Mouse (Mus musculus) forebrain, postnatal 0 days (tissue): ENCODE data around the gene Ophn1. TPM values are rescaled to one million over a fixed set of nuclear protein-coding genes. Genes with fewer than 3 reads are reported as not detected.

Experiments
- ATAC-seq: fragments of 200-750 bp; cut with Nextera tagmentation; 2 replicates; pipeline ENCODE4 v1.8.0; 2017; ENCODE audit warnings: mild to moderate bottlenecking, moderate library complexity
- DNase-seq: peaks from one replicate; pipeline ENCODE4 v3.0.0-alpha.2; 2015
- H3K27ac ChIP-seq: fragments of 300-500 bp; sonication (generic); 2 replicates; pipeline ENCODE4 v1.5.1; 2014; ENCODE audit warnings: low read depth, mild to moderate bottlenecking, antibody characterized with exemption, low read length, moderate library complexity, mixed read lengths
- H3K27me3 ChIP-seq: fragments of 300-500 bp; sonication (generic); 2 replicates; pipeline ENCODE4 v1.6.1; 2014; ENCODE audit warnings: mild to moderate bottlenecking, low read length, mixed read lengths; ENCODE audit not compliant: insufficient read depth
- H3K36me3 ChIP-seq: fragments of 300-500 bp; sonication (generic); 2 replicates; pipeline ENCODE4 v1.6.1; 2014; ENCODE audit warnings: mild to moderate bottlenecking, moderate library complexity; ENCODE audit not compliant: insufficient read depth
- H3K4me1 ChIP-seq: fragments of 300-500 bp; sonication (generic); 2 replicates; pipeline ENCODE4 v1.6.1; 2014; ENCODE audit warnings: antibody characterized with exemption; ENCODE audit not compliant: insufficient read depth
- H3K4me2 ChIP-seq: fragments of 300-500 bp; sonication (generic); 2 replicates; pipeline ENCODE4 v1.6.1; 2014; ENCODE audit warnings: low read depth, mild to moderate bottlenecking, moderate library complexity
- H3K4me3 ChIP-seq: fragments of 300-500 bp; sonication (generic); 2 replicates; pipeline ENCODE4 v1.5.1; 2014; ENCODE audit warnings: low read depth, low read length, mixed read lengths
- H3K9ac ChIP-seq: fragments of 300-500 bp; sonication (generic); 2 replicates; pipeline ENCODE4 v1.6.1; 2014; ENCODE audit warnings: mild to moderate bottlenecking
- H3K9me3 ChIP-seq: fragments of 300-500 bp; sonication (generic); 2 replicates; pipeline ENCODE4 v1.6.1; 2016; ENCODE audit warnings: low read length
- CTCF ChIP-seq: sonication (generic); IDR thresholded peaks from 2 replicates; pipeline ENCODE4 v1.5.1; 2016; ENCODE audit warnings: antibody characterized with exemption, control low read depth, low read depth
- WGBS: fragments of 180-500 bp; shearing (Covaris S2); extraction: QIAGEN DNeasy Blood & Tissue Kit; methylation state at CpG from one replicate; pipeline ENCODE4 v1.1.7; 2014; 5-methylcytosine and 5-hydroxymethylcytosine counted together
- polyA plus RNA-seq: library from polyadenylated mRNA; unstranded; fragments of >200 nt; fragmentation: Nextera tagmentation; extraction: Ambion mirVana; gene quantifications from 2 replicates; pipeline ENCODE4 v1.2.1, GENCODE M21; 2015
- total RNA-seq: library from RNA; depleted of rRNA; stranded (reverse); fragments of >200 nt; gene quantifications from 2 replicates; pipeline ENCODE4 v1.2.3, GENCODE M21; 2014

Ophn1 gene
- total and polyA plus RNA-seq, 2 experiments from 2014 or later, result 26.8 to 46.5 TPM

DNA sequence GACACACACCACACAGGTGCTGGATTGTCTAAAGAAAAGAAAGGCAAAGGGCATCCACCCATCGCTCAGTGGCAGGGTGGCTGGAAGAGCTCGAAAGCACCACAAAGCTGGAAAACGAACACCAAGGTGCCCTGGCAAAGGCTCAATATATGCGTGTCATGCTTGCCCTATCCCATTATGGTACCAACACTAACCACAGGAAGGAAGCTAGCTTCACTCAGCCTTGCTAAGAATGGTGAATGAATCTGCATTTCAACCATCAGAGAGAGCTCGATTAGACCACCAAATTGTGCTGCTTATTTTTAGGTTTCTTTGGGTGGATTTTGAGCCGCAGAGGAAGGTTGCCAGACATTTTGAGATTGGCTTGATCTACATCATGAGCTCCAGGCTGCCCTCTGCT is 13.4 kb upstream of the Ophn1 start:
- 89% methylated on average over 6 of the region's 6 CpGs for WGBS
- no peaks in the 10 kb centered on the region for H3K4me1 ChIP-seq
- no peak overlapping the region for H3K4me3 ChIP-seq
- no peak for DNase-seq
- no peak overlapping the region for H3K4me2 ChIP-seq
- no peaks in the 10 kb centered on the region for H3K9me3 ChIP-seq
- H3K27me3 ChIP-seq, result no peaks in the 10 kb centered on the region
- no peak overlapping the region for H3K9ac ChIP-seq
- no peak for ATAC-seq
- no peaks in the 10 kb centered on the region for H3K36me3 ChIP-seq
- no peak for TF ChIP-seq CTCF
- H3K27ac ChIP-seq, result no peak overlapping the region

DNA sequence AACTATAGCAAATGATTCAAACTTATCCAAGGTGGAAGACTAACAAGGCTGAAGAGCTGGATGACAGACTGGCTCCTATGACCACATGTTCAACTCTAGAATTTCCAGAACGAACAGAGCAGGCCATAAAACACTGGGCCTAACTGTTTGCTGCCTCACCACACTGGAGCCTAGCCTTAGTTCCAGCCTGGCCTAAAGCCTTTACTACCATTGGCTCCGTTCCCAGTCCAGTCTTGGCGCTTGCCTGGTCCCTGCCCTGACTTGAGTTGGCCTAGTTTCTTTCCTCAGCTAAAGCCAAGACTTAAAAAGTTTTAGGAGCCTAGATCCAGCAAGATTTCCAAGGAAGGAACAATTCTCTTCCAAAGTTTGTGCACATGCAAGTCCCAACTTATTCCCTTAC is 7.5 kb upstream of the Ophn1 start:
- H3K27me3 ChIP-seq, result no peaks in the 10 kb centered on the region
- 55% methylated on average over 3 of the region's 3 CpGs for WGBS
- no peak for ATAC-seq
- H3K4me2 ChIP-seq, result no peak overlapping the region
- H3K4me3 ChIP-seq, result no peak overlapping the region
- no peak overlapping the region for H3K9ac ChIP-seq
- H3K4me1 ChIP-seq, result no peaks in the 10 kb centered on the region
- H3K27ac ChIP-seq, result no peak overlapping the region
- TF ChIP-seq CTCF, result no peak
- H3K9me3 ChIP-seq, result no peaks in the 10 kb centered on the region
- no peaks in the 10 kb centered on the region for H3K36me3 ChIP-seq
- DNase-seq, result no peak

DNA sequence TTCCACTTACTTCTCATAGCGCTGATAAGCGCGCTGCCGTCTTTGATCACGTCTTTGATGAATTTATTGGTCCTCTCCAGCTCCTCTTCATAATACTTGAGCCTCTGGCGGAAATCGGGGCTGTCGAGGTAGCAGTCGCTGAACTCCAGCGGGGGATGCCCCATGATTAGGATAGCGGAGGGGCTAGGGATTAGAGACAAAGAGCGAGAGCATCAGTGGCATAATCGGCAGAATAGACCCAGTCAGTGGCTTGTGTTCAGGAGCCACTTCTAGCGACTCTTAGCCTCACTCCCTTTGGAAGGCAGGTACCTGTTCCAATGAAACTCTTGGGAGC is 786 bp downstream of the Ophn1 start:
- Histone ChIP-seq H3K9me3 (no peaks in the 10 kb centered on the region), H3K36me3 (no peaks in the 10 kb centered on the region), H3K27ac (peak overlapping the region; percentile 86), H3K4me2 (peak overlapping the region; percentile 48), H3K9ac (peak overlapping the region; percentile 62), H3K27me3 (no peaks in the 10 kb centered on the region), H3K4me3 (peak overlapping the region; percentile 54), H3K4me1 (peaks cover 8% of the 10 kb centered on the region; the same call in 1 of the 2 replicates)
- 23% methylated on average over 14 of the region's 14 CpGs for WGBS
- no peak for TF ChIP-seq CTCF
- ATAC-seq (no peak; the same call in 1 of the 2 replicates), DNase-seq (no peak)

DNA sequence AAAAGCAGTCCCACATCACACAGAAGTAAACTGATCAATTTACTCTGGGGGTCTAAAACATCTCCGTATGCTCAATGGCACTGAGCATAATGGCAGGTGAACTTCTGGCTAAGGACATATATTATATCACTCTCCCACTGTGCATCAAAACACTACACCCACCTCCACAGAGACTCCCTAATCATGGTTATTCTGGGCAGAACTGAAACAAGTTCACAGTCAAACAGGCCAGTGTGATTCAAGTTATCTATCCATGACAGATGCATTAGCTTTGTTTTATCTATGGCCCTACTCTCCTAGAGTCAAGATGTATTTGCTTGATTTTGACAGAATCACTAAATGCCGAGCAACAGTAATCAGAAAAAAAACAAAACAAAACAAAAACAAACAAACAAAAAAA is 8.8 kb downstream of the Ophn1 start:
- Histone ChIP-seq H3K27me3 (no peaks in the 10 kb centered on the region), H3K4me1 (no peaks in the 10 kb centered on the region), H3K4me3 (no peak overlapping the region), H3K9ac (no peak overlapping the region), H3K36me3 (no peaks in the 10 kb centered on the region), H3K27ac (no peak overlapping the region), H3K9me3 (no peaks in the 10 kb centered on the region), H3K4me2 (no peak overlapping the region)
- no peak for TF ChIP-seq CTCF
- ATAC-seq (no peak), DNase-seq (no peak)
- 82% methylated on average over 2 of the region's 2 CpGs for WGBS

DNA sequence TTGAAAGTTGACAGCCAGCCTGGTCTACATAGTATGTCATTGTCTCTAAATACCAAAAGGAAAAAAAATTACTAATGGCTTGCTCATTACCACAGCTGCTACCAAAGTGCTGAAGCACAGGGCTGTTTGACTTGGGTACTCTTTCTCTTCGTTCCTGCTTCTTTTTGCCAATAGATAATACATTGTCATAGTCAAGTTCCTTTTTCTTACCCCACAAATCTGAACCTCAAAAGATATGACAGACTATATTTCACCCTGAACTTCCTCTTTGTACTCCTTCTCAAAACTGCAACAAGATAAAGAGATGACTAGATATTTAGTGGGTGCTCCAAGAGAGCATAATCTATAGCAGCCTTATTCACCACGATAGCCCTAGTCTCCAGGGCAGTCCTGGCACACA is 9.7 kb downstream of the Ophn1 start:
- TF ChIP-seq CTCF, result no peak
- Histone ChIP-seq H3K4me1 (no peaks in the 10 kb centered on the region), H3K36me3 (no peaks in the 10 kb centered on the region), H3K4me2 (no peak overlapping the region), H3K9me3 (no peaks in the 10 kb centered on the region), H3K27me3 (no peaks in the 10 kb centered on the region), H3K27ac (no peak overlapping the region), H3K4me3 (no peak overlapping the region), H3K9ac (no peak overlapping the region)
- 89% methylated on average over 2 of the region's 2 CpGs for WGBS
- ATAC-seq (no peak), DNase-seq (no peak)

DNA sequence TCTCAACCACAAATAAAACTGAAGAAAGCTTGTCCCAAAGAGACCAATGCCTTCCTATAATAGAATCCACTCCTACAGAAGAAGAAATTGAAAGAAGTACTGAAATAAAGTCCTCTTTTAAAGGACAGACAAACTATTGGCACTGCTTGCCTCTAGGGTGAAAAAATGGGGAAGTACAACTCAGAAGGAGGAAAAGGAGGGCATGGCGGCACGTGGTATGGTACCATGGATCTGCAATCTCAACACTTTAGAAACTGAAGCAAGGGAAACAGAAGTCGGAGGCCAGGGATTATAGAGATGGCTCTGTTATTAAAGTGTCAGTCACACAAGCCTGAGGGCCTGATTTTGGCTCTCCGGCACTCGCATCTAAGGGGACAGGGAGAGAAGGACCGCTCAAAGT is 10.5 kb downstream of the Ophn1 start:
- Histone ChIP-seq H3K36me3 (no peaks in the 10 kb centered on the region), H3K4me2 (no peak overlapping the region), H3K9ac (no peak overlapping the region), H3K4me1 (no peaks in the 10 kb centered on the region), H3K9me3 (no peaks in the 10 kb centered on the region), H3K27me3 (no peaks in the 10 kb centered on the region), H3K27ac (no peak overlapping the region), H3K4me3 (no peak overlapping the region)
- 84% methylated on average over 6 of the region's 6 CpGs for WGBS
- ATAC-seq (no peak), DNase-seq (no peak)
- TF ChIP-seq CTCF, result no peak

DNA sequence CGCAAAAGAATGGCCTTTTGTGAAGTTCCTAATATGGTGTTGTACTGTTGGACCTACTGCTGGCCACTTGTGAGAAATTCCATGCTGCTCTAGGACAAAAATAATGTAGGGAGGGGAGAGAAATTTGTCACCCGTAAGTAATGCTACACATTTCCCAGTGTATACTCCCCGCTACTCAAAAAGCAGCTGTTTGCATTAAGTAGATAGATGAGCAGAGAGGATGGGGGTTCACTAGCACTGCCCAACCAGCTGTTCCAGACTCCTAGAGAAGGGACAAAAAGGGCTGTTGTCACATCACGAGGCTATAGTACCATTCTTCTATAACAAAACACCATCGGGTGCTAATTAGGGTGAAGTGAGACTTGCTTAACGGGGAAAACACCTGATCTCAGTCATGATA is 15.7 kb downstream of the Ophn1 start:
- Histone ChIP-seq H3K27ac (no peak overlapping the region), H3K9ac (no peak overlapping the region), H3K9me3 (no peaks in the 10 kb centered on the region), H3K27me3 (no peaks in the 10 kb centered on the region), H3K4me3 (no peak overlapping the region), H3K4me1 (no peaks in the 10 kb centered on the region), H3K36me3 (no peaks in the 10 kb centered on the region), H3K4me2 (no peak overlapping the region)
- WGBS, result 33% methylated on average over 6 of the region's 6 CpGs
- TF ChIP-seq CTCF, result no peak
- no peak for DNase-seq
- 0 out of 2 replicates have a peak, but pooled peaks have one; percentile 14 for ATAC-seq

DNA sequence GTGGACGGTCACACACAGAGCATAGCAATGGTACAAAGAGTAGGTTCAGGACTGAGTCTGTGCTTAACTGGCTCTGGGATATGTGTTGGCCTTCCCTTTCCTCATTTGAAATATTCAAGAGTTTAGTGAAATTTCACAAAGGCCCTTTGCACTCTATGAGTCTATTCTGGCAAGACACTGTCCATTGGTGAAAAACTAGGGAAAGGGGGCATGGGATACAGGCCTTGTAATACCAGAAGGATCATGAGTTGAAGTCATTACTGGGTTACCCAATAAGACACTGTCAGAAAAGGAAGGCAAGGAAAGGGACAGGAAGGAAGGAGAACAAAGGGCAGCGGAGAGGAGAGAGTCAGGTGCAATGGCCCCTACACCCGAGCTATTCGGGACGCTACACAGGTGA is 16.7 kb downstream of the Ophn1 start:
- TF ChIP-seq CTCF, result no peak
- no peak overlapping the region for H3K27ac ChIP-seq
- no peak overlapping the region for H3K9ac ChIP-seq
- H3K4me1 ChIP-seq, result no peaks in the 10 kb centered on the region
- H3K9me3 ChIP-seq, result no peaks in the 10 kb centered on the region
- H3K36me3 ChIP-seq, result no peaks in the 10 kb centered on the region
- WGBS, result 83% methylated on average over 5 of the region's 5 CpGs
- no peak overlapping the region for H3K4me3 ChIP-seq
- no peak for DNase-seq
- no peak for ATAC-seq
- H3K27me3 ChIP-seq, result no peaks in the 10 kb centered on the region
- no peak overlapping the region for H3K4me2 ChIP-seq
